Mouse (Mus musculus) frontal cortex, postnatal 10 days (tissue): ENCODE measurements around the gene Tacc2.
"Not testable (repeated sequence)": the region's sequence is repeated elsewhere in the genome, so short reads cannot be mapped to it uniquely, and the experiment has no call there.

Experiments
- DNase-seq, 2 experiments: peaks; one replicate each; pipeline ENCODE4 v3.0.0; 2022; ENCODE audit warnings: low spot score in 2 of 2, mixed read lengths in 1 of 2

The Tacc2 gene

GRCm38 (mm10) chr7:130650621-130651020, 73.4 kb downstream of the Tacc2 start:
- no peak for DNase-seq

GRCm38 (mm10) chr7:130653036-130653555, 75.9 kb downstream of the Tacc2 start:
- no peak for DNase-seq

GRCm38 (mm10) chr7:130654562-130654961, 77.3 kb downstream of the Tacc2 start:
- no peak for DNase-seq

GRCm38 (mm10) chr7:130656965-130657364, 79.7 kb downstream of the Tacc2 start:
- no peak for DNase-seq

DNA sequence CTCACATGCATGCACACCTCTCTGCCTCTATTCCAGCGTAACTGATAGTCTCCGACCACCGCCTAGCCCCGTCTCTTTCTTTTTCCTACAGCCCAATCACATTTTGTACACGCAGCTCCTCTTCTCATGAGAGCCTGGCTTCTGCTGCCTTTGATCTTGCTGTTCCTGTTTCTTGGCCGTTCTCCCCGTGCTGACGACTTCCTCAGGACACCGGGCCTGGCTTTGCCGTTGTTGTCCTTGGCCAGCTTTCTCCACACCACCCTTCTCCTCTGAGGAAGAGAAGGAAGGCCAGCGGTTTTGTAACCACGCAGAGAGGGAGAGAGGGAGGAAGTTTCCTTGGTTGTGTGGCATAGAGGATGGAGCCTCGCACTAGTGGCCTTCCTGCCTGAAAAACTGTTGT, 80.5 kb downstream of the Tacc2 start:
- DNase-seq, result peak; percentile 26 to 34

DNA sequence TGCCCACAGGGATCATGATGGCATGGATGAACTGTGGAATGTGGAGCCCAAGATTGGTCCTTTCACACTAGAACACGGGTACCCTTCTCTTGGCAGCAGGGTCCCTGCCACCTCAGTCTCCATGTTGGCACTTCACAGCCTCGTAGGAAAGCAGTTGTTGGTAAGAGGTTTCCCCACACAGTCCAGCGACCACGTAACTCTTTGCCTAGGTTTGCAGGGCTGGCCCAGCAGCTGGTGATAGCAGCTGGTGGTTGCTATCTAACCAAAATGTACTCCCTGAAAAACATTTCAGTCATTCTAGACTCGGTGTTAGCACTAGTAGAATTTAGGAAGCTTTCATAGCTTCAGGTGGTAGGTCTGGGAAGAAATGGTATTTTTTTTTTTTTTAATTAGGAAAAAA, 81.9 kb downstream of the Tacc2 start:
- DNase-seq, result no peak

- no peak for DNase-seq
Measured at GRCm38 (mm10) chr7:130662250-130662649, 85.0 kb downstream of the Tacc2 start.

GRCm38 (mm10) chr7:130662869-130663268, 85.6 kb downstream of the Tacc2 start:
- DNase-seq, result no peak

DNA sequence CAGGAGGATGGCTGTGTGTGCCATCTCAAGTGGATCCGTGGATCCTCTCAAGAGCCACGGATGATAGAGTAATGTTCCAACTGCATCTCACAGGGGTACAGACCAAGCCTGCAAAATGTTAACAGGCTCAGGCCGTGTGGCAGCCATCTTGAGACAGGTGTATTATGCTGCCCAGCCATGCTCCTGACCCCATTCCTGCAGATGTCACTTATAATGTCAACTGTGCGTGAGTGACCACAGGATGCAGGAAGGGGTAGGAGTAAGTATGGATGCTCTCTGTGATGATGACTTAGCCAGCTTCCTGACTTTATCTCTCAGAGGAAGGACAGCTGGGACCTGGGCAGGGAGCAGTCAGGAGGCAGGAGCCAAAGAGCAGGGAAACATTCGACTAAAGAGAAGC, 86.8 kb downstream of the Tacc2 start:
- no peak for DNase-seq

DNA sequence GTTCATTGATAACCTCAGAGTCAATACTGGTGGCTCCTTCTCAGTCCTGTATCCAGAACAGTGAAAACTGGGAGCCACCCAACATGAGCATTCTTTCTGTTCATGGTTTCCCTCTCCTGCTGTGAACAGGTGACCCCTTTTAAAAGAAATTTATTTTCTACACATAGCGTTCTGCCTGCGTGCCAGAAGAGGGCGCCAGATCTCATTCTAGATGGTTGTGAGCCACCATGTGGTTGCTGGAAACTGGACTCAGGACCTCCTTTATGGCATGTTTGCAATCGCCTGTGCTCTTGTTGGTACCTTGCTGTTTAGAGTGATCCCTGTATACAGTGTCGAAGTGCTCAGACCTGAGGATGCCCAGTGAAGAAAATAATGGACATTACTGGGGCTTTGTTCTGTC, 87.4 kb downstream of the Tacc2 start:
- no peak for DNase-seq

DNA sequence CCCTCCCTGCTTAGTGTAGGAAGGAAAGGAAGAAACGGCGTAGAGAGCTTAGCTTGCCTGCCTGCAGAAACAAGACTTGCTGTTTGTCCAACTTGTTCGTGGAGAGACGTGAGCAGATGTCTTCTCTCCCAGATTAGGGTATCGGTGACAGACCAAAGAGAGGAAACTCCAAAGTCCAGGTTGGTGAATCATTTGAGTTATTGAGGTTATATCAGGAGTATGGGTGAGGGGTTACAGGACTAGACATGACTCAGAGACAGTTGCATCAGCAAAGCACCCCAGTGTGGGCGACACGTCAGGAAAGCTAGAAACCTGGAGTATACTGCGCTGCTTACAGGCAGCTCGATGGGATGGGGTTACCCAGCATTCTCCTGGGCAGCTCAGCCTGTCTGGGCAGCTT, 88.1 kb downstream of the Tacc2 start:
- DNase-seq, result no peak

DNA sequence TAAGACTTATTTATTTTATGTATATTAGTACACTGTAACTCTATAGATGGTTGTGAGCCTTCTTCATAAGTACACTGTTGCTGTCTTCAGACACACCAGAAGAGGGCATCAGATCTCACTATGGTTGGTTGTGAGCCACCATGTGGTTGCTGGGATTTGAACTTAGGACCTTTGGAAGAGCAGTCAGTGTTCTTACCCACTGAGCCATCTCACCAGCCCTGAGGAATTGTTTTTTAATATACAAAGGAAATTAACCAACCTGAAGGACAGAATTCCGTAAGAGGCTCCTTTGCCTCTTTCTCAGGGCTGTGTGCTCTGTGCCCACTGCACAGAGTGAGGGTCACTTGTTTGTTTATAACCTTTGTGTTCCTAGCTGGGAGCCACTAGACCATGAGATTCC, 90.8 kb downstream of the Tacc2 start:
- DNase-seq, result not testable (repeated sequence)

DNA sequence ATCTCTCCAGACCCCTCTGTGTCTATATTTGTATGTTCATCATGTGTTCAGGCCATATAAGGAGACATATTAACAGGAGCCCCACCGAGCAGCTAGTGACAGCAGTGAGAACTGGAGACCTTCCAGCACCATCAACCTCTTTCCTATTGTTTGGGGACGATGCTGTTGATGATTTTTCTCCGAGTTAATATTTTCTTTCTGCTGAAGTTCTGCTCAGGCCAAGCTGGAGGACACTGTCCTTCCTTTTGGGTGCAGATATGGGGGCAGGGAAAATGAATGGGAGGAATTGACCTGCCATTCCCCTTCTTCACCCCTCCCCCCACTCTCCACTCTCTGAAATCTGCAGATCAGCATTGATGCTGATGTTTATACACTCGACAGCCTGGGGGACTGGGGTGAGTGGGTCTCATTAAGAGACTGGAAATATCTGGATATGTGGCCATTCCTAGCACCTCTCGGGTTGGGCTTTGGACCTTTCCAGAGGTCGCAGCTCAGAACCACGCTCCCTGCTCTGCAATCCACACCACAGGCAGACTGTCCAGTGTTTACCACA, 91.6 kb downstream of the Tacc2 start:
- DNase-seq, result no peak

DNA sequence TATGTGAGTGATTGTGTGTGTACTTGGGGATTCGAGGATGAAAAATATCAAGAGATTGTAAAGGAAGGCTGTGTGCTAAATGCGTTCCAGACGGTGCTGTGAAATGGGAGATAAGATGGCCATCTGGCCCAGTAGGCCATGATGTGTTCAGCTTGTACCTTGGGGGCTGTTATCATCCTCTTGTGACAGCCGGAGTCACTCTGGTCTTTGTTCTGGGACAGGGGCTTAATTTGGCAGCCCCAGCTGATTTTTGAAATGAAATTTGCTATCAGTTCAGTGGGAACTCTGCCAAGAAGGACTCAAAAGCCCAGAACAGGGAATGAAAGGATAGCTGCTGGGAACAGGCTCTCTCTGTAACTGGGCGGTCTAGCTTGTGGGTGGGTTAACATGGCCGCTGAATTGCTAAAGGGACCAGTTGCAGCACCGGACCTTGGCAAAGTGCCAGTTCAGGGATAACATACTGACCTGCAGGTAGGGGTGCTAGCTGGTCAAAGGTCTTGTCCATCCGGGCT, 92.2 kb downstream of the Tacc2 start:
- DNase-seq, result no peak

- no peak for DNase-seq
Measured at GRCm38 (mm10) chr7:130670358-130670757, 93.1 kb downstream of the Tacc2 start.

GRCm38 (mm10) chr7:130671301-130671700, 94.1 kb downstream of the Tacc2 start:
- DNase-seq, result no peak

- DNase-seq, result no peak
Measured at GRCm38 (mm10) chr7:130673169-130674033, 96.2 kb downstream of the Tacc2 start.

DNA sequence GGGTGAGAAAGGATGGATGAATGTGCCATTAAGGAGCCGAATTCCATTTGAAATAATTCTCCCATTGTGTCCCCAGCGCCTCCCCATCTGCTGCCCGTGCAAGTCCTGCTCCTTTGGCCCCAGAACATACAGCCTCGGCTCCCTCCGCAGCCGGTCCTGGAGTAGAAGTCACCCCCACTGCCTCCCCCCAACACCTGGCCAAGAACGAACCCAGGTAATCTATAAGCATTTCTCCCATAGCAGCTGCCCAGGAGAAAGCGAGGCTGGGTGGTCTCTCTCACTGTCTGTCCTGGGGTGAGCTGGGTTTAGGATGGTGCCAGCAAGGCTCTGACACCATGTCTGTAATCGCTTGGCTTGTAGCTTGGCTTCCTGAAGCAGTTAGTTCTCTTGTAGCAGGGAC, 97.3 kb downstream of the Tacc2 start:
- no peak for DNase-seq

- DNase-seq, result no peak
Measured at GRCm38 (mm10) chr7:130676885-130677540, 99.8 kb downstream of the Tacc2 start.

DNA sequence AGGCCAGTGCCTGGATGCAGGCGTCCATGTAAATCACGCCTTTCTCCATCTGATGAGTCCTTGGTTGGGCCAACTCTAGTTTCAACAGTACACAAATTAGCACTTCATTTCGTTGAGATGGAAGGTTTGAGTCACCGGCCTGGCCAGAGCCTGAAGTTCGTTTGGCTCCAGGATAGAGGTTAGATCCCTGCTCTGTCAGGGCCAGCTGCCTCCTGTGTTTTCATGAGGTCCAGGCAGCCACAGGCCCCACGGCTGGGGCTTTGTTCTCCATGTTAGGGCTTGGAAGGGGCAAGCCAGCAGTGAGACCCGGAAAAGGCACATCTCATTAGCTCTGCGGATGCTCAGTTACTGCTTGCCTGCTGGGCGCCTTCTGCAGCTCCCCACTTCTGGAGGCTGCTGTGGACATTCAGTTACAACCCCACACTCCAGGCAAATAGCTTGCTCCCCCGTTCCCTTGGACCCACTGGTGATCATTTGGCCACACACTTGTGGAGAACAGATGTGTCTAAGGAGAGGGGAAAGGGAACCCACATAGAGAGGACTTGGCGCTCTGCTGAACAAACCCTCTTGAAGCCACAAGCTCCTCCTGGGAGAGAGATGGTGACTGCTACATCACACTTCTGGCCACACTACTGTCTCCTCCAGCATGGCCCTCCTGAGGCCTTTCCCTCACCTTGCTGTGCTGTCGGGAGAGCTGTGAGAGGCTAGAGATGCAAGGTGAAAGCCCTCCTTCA, 100.5 kb downstream of the Tacc2 start:
- no peak for DNase-seq

DNA sequence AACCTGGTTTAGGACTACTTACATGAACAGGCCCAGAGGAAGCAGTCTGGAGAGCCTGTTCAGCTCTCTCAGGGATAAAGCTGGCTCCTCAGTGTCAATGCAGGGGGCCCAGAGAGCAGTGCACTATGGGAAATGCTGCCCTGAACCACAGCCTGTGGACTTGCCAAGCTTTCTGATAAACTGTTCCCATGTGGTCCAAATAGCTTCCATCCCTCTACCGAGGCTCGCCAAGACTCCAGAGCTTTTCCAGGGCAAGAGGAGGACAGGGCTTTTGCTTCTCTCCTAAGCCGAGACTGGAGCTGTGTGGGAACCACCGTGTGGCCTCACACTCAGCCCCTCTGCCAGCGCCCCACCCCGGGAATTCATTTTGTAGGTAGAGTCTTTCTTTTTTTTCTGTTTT, 101.2 kb downstream of the Tacc2 start:
- no peak for DNase-seq

GRCm38 (mm10) chr7:130681798-130682197, 104.6 kb downstream of the Tacc2 start:
- DNase-seq, result peak; percentile 48 to 68
